Mouse (Mus musculus) brain, adult 2 months (tissue): ENCODE data around the gene Scgb1c1.
A peak's percentile ranks its signal among the peaks of the same experiment; 100 is the strongest.
"Not testable (repeated sequence)": the region's sequence is repeated elsewhere in the genome, so short reads cannot be mapped to it uniquely, and the experiment has no call there.

Experiments
- DNase-seq: peaks from one replicate; pipeline ENCODE4 v3.0.0; 2011; ENCODE audit warnings: low read depth, low spot score

The Scgb1c1 gene

GRCm38 (mm10) chr7:140879355-140879754 is 34.0 kb downstream of the Scgb1c1 start:
- no peak for DNase-seq

GRCm38 (mm10) chr7:140880419-140880818 is 35.1 kb downstream of the Scgb1c1 start:
- DNase-seq: no peak

- no peak for DNase-seq
Measured at GRCm38 (mm10) chr7:140880865-140881515, 35.6 kb downstream of the Scgb1c1 start.

GRCm38 (mm10) chr7:140881696-140882468 is 36.5 kb downstream of the Scgb1c1 start, which contains the start of the genes Psmd13 and Sirt3:
Gene Psmd13, plus strand, starts transcription at chr7:140881968.
Gene Sirt3, minus strand, starts transcription at chr7:140882309.
- DNase-seq: peak; percentile 98

- DNase-seq: no peak
Measured at GRCm38 (mm10) chr7:140882469-140882803, 37.1 kb downstream of the Scgb1c1 start.

- DNase-seq: not testable (repeated sequence)
Measured at GRCm38 (mm10) chr7:140890636-140891035, 45.3 kb downstream of the Scgb1c1 start.

GRCm38 (mm10) chr7:140894031-140894430 is 48.7 kb downstream of the Scgb1c1 start:
- DNase-seq: no peak

- DNase-seq: no peak
Measured at GRCm38 (mm10) chr7:140894611-140895010, 49.3 kb downstream of the Scgb1c1 start.
